Mouse (Mus musculus) bone marrow macrophage, adult 2 months (primary cell): ENCODE results near the gene Agap1. TPM values are rescaled to one million over a fixed set of nuclear protein-coding genes. Genes with fewer than 3 reads are reported as not detected.

ENCODE experiments used
- H3K27ac ChIP-seq: 2 replicates; pipeline ENCODE4 v1.5.1; 2012; ENCODE audit warnings: low read depth, low read length; ENCODE audit not compliant: insufficient read depth
- H3K4me1 ChIP-seq: 2 replicates; pipeline ENCODE4 v1.6.1; 2012; ENCODE audit warnings: low read length; ENCODE audit not compliant: control insufficient read depth, insufficient read depth
- H3K4me3 ChIP-seq: 2 replicates; pipeline ENCODE4 v1.5.1; 2012; ENCODE audit warnings: mild to moderate bottlenecking, low read length, moderate library complexity; ENCODE audit not compliant: insufficient read depth
- CTCF ChIP-seq: IDR thresholded peaks from 2 replicates; pipeline ENCODE4 v1.5.1; 2012; ENCODE audit warnings: low read depth, mild to moderate bottlenecking, low read length, moderate library complexity
- POLR2A ChIP-seq: IDR thresholded peaks from 2 replicates; pipeline ENCODE4 v1.6.1; 2012; ENCODE audit warnings: mild to moderate bottlenecking, low read depth, low read length, borderline replicate concordance
- polyA plus RNA-seq: library from polyadenylated mRNA; stranded (reverse); fragments of >200 nt; gene quantifications from 2 replicates; pipeline ENCODE4 v1.2.4, GENCODE M21; 2012; ENCODE audit not compliant: missing spikeins, insufficient read depth, insufficient read length

Gene Agap1
- polyA plus RNA-seq, 1 experiment: 14.8 TPM

GRCm38 (mm10) chr1:89919206-89919605, 464.6 kb downstream of the Agap1 start:
- Histone ChIP-seq H3K4me1 (no peaks in the 10 kb centered on the region), H3K4me3 (no peak overlapping the region), H3K27ac (no peak overlapping the region)
- TF ChIP-seq POLR2A (no peak), CTCF (no peak)

GRCm38 (mm10) chr1:89921806-89922205, 467.2 kb downstream of the Agap1 start:
- Histone ChIP-seq H3K27ac (no peak overlapping the region), H3K4me1 (no peaks in the 10 kb centered on the region), H3K4me3 (no peak overlapping the region)
- no peak for TF ChIP-seq POLR2A
- no peak for TF ChIP-seq CTCF

- Histone ChIP-seq H3K4me1 (no peaks in the 10 kb centered on the region), H3K4me3 (no peak overlapping the region), H3K27ac (no peak overlapping the region)
- no peak for TF ChIP-seq CTCF
- TF ChIP-seq POLR2A: no peak
These were observed 467.7 kb downstream of the Agap1 start for GRCm38 (mm10) chr1:89922282-89922681.

- Histone ChIP-seq H3K27ac (no peak overlapping the region), H3K4me1 (no peaks in the 10 kb centered on the region), H3K4me3 (no peak overlapping the region)
- TF ChIP-seq CTCF (no peak), POLR2A (no peak)
These were observed 468.5 kb downstream of the Agap1 start for GRCm38 (mm10) chr1:89922883-89923641.

GRCm38 (mm10) chr1:89923642-89924020, 469.0 kb downstream of the Agap1 start:
- Histone ChIP-seq H3K4me1 (no peaks in the 10 kb centered on the region), H3K27ac (no peak overlapping the region), H3K4me3 (no peak overlapping the region)
- TF ChIP-seq CTCF (no peak), POLR2A (no peak)

GRCm38 (mm10) chr1:89925501-89926190, 471.0 kb downstream of the Agap1 start:
- TF ChIP-seq CTCF (no peak), POLR2A (no peak)
- H3K4me3 ChIP-seq: no peak overlapping the region
- H3K4me1 ChIP-seq: no peaks in the 10 kb centered on the region; the same call in 1 of the 2 replicates
- H3K27ac ChIP-seq: no peak overlapping the region

- no peak for TF ChIP-seq POLR2A
- no peak for TF ChIP-seq CTCF
- H3K4me1 ChIP-seq: no peaks in the 10 kb centered on the region; the same call in 1 of the 2 replicates
- H3K27ac ChIP-seq: no peak overlapping the region
- peak overlapping the region; percentile 62 for H3K4me3 ChIP-seq
These were observed 472.0 kb downstream of the Agap1 start for GRCm38 (mm10) chr1:89926583-89927060.

- TF ChIP-seq POLR2A (no peak), CTCF (no peak)
- H3K4me3 ChIP-seq: peak overlapping the region; percentile 62
- H3K4me1 ChIP-seq: no peaks in the 10 kb centered on the region; the same call in 1 of the 2 replicates
- no peak overlapping the region for H3K27ac ChIP-seq
These were observed 472.6 kb downstream of the Agap1 start for GRCm38 (mm10) chr1:89927061-89927661.

- Histone ChIP-seq H3K27ac (no peak overlapping the region), H3K4me3 (no peak overlapping the region), H3K4me1 (no peaks in the 10 kb centered on the region; the same call in 1 of the 2 replicates)
- TF ChIP-seq POLR2A: no peak
- no peak for TF ChIP-seq CTCF
These were observed 474.1 kb downstream of the Agap1 start for GRCm38 (mm10) chr1:89928676-89929075.
